ENCODE assay signal across 9 mouse cellular contexts in the genomic region with DNA sequence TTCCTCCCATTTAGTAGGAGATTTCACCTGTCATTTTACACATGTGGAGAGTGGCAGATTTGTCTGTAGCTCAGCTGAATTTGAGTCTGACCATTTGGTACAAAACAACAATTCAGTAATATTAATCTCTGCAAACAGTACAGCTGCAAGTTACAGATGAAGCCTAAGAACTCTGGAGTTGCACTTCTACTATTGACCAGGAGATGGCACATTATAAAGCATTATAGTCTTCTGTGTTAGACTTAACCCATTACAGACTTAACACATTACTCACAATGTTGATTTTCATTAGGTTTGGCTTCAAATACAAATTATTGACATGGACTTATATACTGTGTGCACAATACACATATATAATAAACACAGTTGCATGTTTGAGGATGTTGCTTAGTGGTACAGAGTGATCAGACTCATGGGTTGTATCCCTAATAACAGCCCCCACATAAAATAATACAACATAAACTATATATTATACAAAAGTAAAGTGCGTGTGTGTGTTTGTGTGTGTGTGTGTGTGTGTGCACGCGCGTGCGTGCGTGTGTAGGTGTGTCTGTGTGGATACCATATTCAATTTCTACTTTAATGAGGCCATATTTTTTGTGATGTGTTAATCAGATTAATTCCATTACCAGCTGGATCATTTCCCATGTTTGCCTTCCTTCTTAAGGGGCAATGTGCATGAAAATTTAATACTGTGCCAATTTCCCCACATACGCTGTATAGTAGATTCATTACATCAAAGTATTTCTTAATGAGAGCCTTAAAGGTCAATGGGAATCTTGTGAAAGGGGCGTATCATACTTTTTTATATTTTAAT. TPM values are rescaled to one million over a fixed set of nuclear protein-coding genes. Genes with fewer than 3 reads are reported as not detected.
DNase-seq lines count a peak whose midpoint lies in the region; ATAC-seq and TF ChIP-seq lines count a peak whose summit lies in the region.
"Had no signal": no experiment of that assay in that cellular context is flagged by ENCODE, and none has a peak within 500 bp of the region (broad histone marks: within the 10 kb centered on the region; RNA-seq: fewer than 3 reads in every experiment).

No protein-coding gene starts in this region.

- peak; percentile 40 for TF ChIP-seq CTCF in lung, postnatal 0 days (IDR thresholded peaks at IDR 0.05)
- TF ChIP-seq CTCF in lung, adult 2 months (IDR thresholded peaks at IDR 0.05; ENCODE audit: insufficient read depth, low read length), result no peak

- no peaks in the 10 kb centered on the region for H3K27me3 ChIP-seq in lung, postnatal 0 days (replicated peaks; ENCODE audit: insufficient read depth, low read length)
- H3K27me3 ChIP-seq in hindbrain, embryonic 12.5 days, result no peaks in the 10 kb centered on the region
- H3K27me3 ChIP-seq in stomach, embryonic 14.5 days (ENCODE audit: control insufficient read depth, insufficient read depth, low read length), result no peaks in the 10 kb centered on the region

- no peaks in the 10 kb centered on the region for H3K4me1 ChIP-seq in lung, postnatal 0 days (ENCODE audit: insufficient read depth, low read depth, low read length)
- no peaks in the 10 kb centered on the region for H3K4me1 ChIP-seq in lung, adult 2 months (ENCODE audit: control insufficient read depth, insufficient read depth, low read length)
- H3K4me1 ChIP-seq in hindbrain, embryonic 12.5 days, result no peaks in the 10 kb centered on the region
- no peaks in the 10 kb centered on the region for H3K4me1 ChIP-seq in stomach, embryonic 14.5 days (ENCODE audit: control insufficient read depth, insufficient read depth, low read length)

- H3K4me2 ChIP-seq in lung, postnatal 0 days (replicated peaks; ENCODE audit: low read depth, low read length), result no peak overlapping the region
- no peak overlapping the region for H3K4me2 ChIP-seq in hindbrain, embryonic 12.5 days (replicated peaks)
- no peak overlapping the region for H3K4me2 ChIP-seq in stomach, embryonic 14.5 days (replicated peaks; ENCODE audit: low read depth, low read length)

- peak; percentile 31 for DNase-seq in embryo, embryonic 10 days (ENCODE audit: low spot score)
- DNase-seq in embryo, embryonic 9.5 days (ENCODE audit: extremely low spot score), result no peak
- peak; percentile 5 for DNase-seq in lung, postnatal 0 days (ENCODE audit: low spot score)
- DNase-seq in lung, adult 2 months, result no peak
- no peak for DNase-seq in thymus, postnatal 0 days (ENCODE audit: low spot score)
- no peak for DNase-seq in frontal cortex, postnatal 14 days (ENCODE audit: low spot score in 2 of 2)
- DNase-seq: kidney, adult 11 months had no signal

- H3K9me3 ChIP-seq in lung, postnatal 0 days (ENCODE audit: low read length), result no peaks in the 10 kb centered on the region
- H3K9me3 ChIP-seq in hindbrain, embryonic 12.5 days (replicated peaks), result no peaks in the 10 kb centered on the region
- H3K9me3 ChIP-seq in stomach, embryonic 14.5 days (ENCODE audit: control insufficient read depth, low read depth, low read length), result no peaks in the 10 kb centered on the region

- no peak for TF ChIP-seq POLR2A in lung, adult 2 months (IDR thresholded peaks at IDR 0.05; ENCODE audit: borderline replicate concordance, extremely low read depth, low read depth, low read length)

- no peaks in the 10 kb centered on the region for H3K36me3 ChIP-seq in lung, postnatal 0 days (ENCODE audit: insufficient read depth, low read length)
- H3K36me3 ChIP-seq in hindbrain, embryonic 12.5 days, result no peaks in the 10 kb centered on the region
- H3K36me3 ChIP-seq in stomach, embryonic 14.5 days (ENCODE audit: control insufficient read depth, insufficient read depth, low read length), result no peaks in the 10 kb centered on the region

- ATAC-seq in lung, postnatal 0 days, result no peak
- peak; percentile 32; the same call in 1 of the 2 replicates for ATAC-seq in hindbrain, embryonic 12.5 days (ENCODE audit: low FRiP score)
- peak; percentile 33; the same call in 1 of the 2 replicates for ATAC-seq in stomach, embryonic 14.5 days (ENCODE audit: insufficient number of reproducible peaks, insufficient read depth, low FRiP score, low read depth)

- H3K27ac ChIP-seq in lung, postnatal 0 days (ENCODE audit: low read length), result no peak overlapping the region
- no peak overlapping the region for H3K27ac ChIP-seq in hindbrain, embryonic 12.5 days
- no peak overlapping the region for H3K27ac ChIP-seq in stomach, embryonic 14.5 days (ENCODE audit: low read length)

- no peak overlapping the region for H3K4me3 ChIP-seq in lung, postnatal 0 days (ENCODE audit: low read depth, low read length)
- no peak overlapping the region for H3K4me3 ChIP-seq in lung, adult 2 months (replicated peaks; ENCODE audit: extremely low read depth, low read depth, low read length)
- H3K4me3 ChIP-seq in hindbrain, embryonic 12.5 days, result no peak overlapping the region
- H3K4me3 ChIP-seq in stomach, embryonic 14.5 days (ENCODE audit: low read depth, low read length), result no peak overlapping the region

- H3K9ac ChIP-seq in lung, postnatal 0 days (replicated peaks; ENCODE audit: low read depth), result no peak overlapping the region
- no peak overlapping the region for H3K9ac ChIP-seq in hindbrain, embryonic 12.5 days
- no peak overlapping the region for H3K9ac ChIP-seq in stomach, embryonic 14.5 days (replicated peaks; ENCODE audit: low read depth, low read length)

- TF ChIP-seq EP300 in lung, postnatal 0 days (IDR thresholded peaks at IDR 0.05), result no peak

- 89% methylated on average over 8 of the region's 8 CpGs for WGBS in lung, postnatal 0 days
- whole genome bisulfite sequencing in lung, adult 2 months, result 84% methylated on average over 8 of the region's 8 CpGs
- 85% methylated on average over 8 of the region's 8 CpGs for WGBS in hindbrain, embryonic 12.5 days
- 91% methylated on average over 8 of the region's 8 CpGs for WGBS in stomach, embryonic 14.5 days

RNA-seq across cellular contexts. Expression of a gene that starts 10.8 kb away (rescaled TPM):
- polyA plus RNA-seq in lung, postnatal 0 days (2015; fragmentation: Nextera tagmentation; extraction: Ambion mirVana), result 0.02 and 0.14 TPM in 2 replicates
- 0.06 TPM in 1 of 2 replicates, not detected in the other for polyA plus RNA-seq in lung, adult 2 months (2012; rRNA removed)
- 7.1 and 8.4 TPM in 2 replicates for polyA plus RNA-seq in hindbrain, embryonic 12.5 days (2016; fragmentation: Nextera tagmentation; extraction: Ambion mirVana)
- polyA plus RNA-seq in stomach, embryonic 14.5 days (2014; fragmentation: Nextera tagmentation; extraction: Ambion mirVana), result 1.5 and 3.0 TPM in 2 replicates
- 0.12 TPM in 2 replicates for polyA plus RNA-seq in thymus, postnatal 0 days (2015; fragmentation: Nextera tagmentation; extraction: Ambion mirVana)

Comparison
In these comparisons a context has a peak if more than half of its experiments do, and no peak if none do; other contexts are left out.
1. DNase-seq: peak in embryo, embryonic 10 days (single experiment) and lung, postnatal 0 days (single experiment); none in embryo, embryonic 9.5 days (single experiment), lung, adult 2 months (single experiment), thymus, postnatal 0 days (single experiment) and frontal cortex, postnatal 14 days (0 of 2).